Mouse (Mus musculus): ENCODE data around the gene Gm42906.

The Gm42906 gene

GRCm38 (mm10) chr5:151027171-151027570 lies 400.8 kb downstream of the Gm42906 start:
- DNase-seq (ENCODE audit: low read depth, low spot score), result peak; percentile 9

GRCm38 (mm10) chr5:151026069-151026468 lies 401.9 kb downstream of the Gm42906 start:
- DNase-seq (ENCODE audit: low read depth, low spot score), result no peak

- DNase-seq (ENCODE audit: low read depth, low spot score), result no peak
Measured at GRCm38 (mm10) chr5:151024483-151024882, 403.5 kb downstream of the Gm42906 start.

- DNase-seq (ENCODE audit: low read depth, low spot score), result no peak
Measured at GRCm38 (mm10) chr5:151023461-151023860, 404.5 kb downstream of the Gm42906 start.

- DNase-seq (ENCODE audit: low read depth, low spot score), result no peak
Measured at GRCm38 (mm10) chr5:151022939-151023338, 405.0 kb downstream of the Gm42906 start.

GRCm38 (mm10) chr5:151022026-151022425 lies 405.9 kb downstream of the Gm42906 start:
- DNase-seq (ENCODE audit: low read depth, low spot score), result no peak

- DNase-seq (ENCODE audit: low read depth, low spot score), result no peak
Measured at GRCm38 (mm10) chr5:151020831-151021230, 407.1 kb downstream of the Gm42906 start.

- no peak for DNase-seq (ENCODE audit: low read depth, low spot score)
Measured at GRCm38 (mm10) chr5:151020031-151020820, 407.7 kb downstream of the Gm42906 start.

GRCm38 (mm10) chr5:151018959-151019358 lies 409.0 kb downstream of the Gm42906 start:
- DNase-seq (ENCODE audit: low read depth, low spot score), result no peak

- no peak for DNase-seq (ENCODE audit: low read depth, low spot score)
Measured at GRCm38 (mm10) chr5:151018450-151018849, 409.5 kb downstream of the Gm42906 start.

All from retina, adult 2 months (tissue).